Mouse (Mus musculus) left cerebral cortex, adult 18-20 months (tissue): Measurements from ENCODE around the gene Coq4. TPM values are rescaled to one million over a fixed set of nuclear protein-coding genes. Genes with fewer than 3 reads are reported as not detected.
A peak's percentile ranks its signal among the peaks of the same experiment; 100 is the strongest.

Experiments used
- DNase-seq, 2 experiments: peaks; one replicate each; pipeline ENCODE4 v3.0.0; 2021 to 2022; ENCODE audit warnings: low spot score in 2 of 2, mixed read lengths in 1 of 2
- microRNA-seq, 2 experiments: library from miRNA; unstranded; fragments of <30 nt; microRNA quantifications; one replicate each; pipeline ENCODE4 v1.2.0; 2021
- total RNA-seq, 2 experiments: library from RNA; stranded (reverse); gene quantifications; 2 replicates each; pipeline ENCODE4 v1.2.3; 2021

Gene Coq4
- total RNA-seq, 2 experiments from 2014 or later = 26.5 to 27.9 TPM

DNA sequence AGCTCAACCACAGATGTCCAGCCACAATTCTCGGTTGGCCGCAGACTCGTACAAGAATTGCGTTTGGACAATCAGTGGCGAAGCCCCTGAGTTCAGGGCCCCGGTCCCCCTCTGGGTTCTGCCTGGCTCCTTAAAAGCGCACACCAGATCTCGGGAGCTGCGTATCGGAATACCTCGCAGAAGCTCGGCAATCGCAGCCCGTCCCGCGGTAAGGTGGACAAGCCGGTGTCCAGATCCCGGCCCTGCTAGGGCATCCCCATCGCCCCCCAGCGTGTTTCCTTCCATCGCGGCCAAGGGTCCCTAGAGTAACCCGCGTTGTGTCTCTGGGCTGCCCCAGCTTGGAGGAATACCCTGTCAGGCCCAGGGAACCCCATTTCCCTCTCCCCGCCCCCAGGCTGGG lies 58.3 kb downstream of the Coq4 start:
- no peak for DNase-seq

DNA sequence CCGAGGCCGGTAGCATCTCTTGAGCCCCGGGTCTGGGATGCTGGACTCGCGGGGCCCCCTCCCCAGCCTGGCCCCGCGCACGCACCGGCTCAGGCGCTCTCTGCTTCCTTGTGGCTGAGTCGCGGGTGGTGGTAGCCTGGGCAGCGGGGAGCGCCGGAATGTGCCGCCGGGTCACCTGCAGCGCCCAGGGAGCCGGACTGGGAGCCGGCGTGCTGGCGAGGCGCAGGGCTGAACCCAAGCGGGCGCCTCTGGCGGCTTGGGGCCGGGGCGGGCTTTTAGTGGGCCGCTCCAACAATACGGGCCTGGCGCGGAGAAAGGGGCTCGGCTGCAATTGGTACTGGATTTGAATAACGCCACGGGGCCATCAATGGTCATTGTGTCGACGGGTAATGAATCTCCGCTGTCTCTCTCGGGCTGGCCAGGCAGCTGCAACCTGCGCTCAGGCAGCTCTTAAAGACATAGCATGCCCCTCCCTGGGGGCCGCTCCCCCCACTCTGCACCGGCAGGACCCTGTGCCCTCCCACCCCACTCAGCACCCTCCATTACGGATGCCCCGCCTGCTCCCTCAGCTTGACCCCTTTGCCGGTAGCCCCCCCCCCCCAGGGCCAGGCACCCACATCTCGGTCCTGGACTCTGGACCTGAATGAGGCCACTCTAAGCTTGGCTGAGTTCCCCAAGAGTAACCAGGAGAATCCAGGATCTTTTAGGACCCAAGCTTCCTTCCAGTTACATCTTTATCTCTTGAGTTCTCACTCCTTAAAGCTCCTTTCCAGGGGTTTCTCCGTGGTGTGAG lies 59.0 kb downstream of the Coq4 start:
- DNase-seq = peak in 1 of 2 experiments; percentile 38

DNA sequence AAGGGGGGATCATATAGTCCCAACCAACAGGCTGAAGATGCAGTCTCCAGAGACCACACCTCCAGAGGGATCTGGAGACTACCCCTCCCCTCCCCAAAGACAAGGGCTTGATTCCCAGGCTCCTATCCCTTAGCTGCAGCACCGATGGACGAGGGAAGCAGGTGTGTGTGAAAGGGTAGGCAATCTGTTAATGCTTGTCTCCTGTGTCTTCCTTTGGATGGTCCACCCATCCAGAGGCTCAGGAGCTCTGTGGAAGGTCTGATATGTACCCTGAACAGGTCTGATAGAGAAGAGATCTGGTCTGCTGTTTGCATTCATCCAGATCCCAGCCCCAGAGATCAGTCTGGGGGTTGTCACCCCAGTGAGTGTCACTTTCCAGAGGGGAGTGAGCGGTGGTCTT lies 59.6 kb downstream of the Coq4 start:
- DNase-seq = no peak

Small RNA genes within 50 kb of the gene (microRNA-seq; reads per million reads assigned to microRNA genes)
- gene Mir219a-2 = 0 reads per million in 2 experiments
- 0 reads per million in 2 experiments for gene Mir219b

Other genes starting within 250 kb of the Coq4 start
- 100 to 1,000 TPM in 1 of 2 experiments, 10 to 100 TPM in 1; 91.4 to 100 TPM for gene Rapgef1, start 167.8 kb upstream of the Coq4 start, total RNA-seq
- gene Gm13420, start 35.8 kb upstream of the Coq4 start, total RNA-seq = 1 to 10 TPM; 2.1 to 2.5 TPM
- not detected for gene Gm13547, start 28.2 kb upstream of the Coq4 start, total RNA-seq
- 10 to 100 TPM; 39.3 to 39.5 TPM for gene Trub2, start 1.0 kb downstream of the Coq4 start, total RNA-seq
- 10 to 100 TPM; 72.1 to 75.8 TPM for gene Slc27a4, start 15.1 kb downstream of the Coq4 start, total RNA-seq
- 10 to 100 TPM; 48.1 to 49.6 TPM for gene Urm1, start 32.6 kb downstream of the Coq4 start, total RNA-seq
- gene Cercam, start 81.7 kb downstream of the Coq4 start, total RNA-seq = 1 to 10 TPM; 7.4 to 9.9 TPM
- gene Odf2, start 101.7 kb downstream of the Coq4 start, total RNA-seq = 10 to 100 TPM; 84.6 to 94.6 TPM
- gene Gle1, start 147.9 kb downstream of the Coq4 start, total RNA-seq = 10 to 100 TPM; 44.0 to 49.5 TPM
- 100 to 1,000 TPM; 825 to 827 TPM for gene Sptan1, start 178.1 kb downstream of the Coq4 start, total RNA-seq